Mouse (Mus musculus): ENCODE measurements around the gene Gm21118. TPM values are rescaled to one million over a fixed set of nuclear protein-coding genes. Genes with fewer than 3 reads are reported as not detected.
"Not testable (repeated sequence)": the region's sequence is repeated elsewhere in the genome, so short reads cannot be mapped to it uniquely, and the experiment has no call there.

Gm21118 gene
- not detected in 2 replicates for polyA plus RNA-seq (2014; fragmentation: Nextera tagmentation; extraction: Ambion mirVana)

DNA sequence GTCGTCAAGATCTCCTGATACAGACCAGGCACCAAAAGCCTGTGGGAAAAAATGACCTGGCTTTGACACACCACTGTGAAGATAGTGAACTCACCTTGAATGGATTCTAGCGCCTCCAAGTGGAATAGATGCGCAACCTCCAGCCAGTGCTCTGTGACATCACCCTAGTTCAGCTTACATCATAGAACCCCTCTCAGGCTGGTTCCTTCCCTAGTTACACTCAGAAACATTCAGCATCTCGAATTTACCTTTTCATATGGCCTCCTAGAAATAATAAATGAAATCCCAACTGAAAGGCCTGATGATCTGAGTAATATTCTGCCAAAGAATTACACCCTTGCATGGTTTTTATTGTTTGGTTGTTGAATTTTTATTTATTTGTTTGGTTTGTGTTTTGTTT, at the start of gene Gm21118:
Gm21118 (minus strand) TSS at position 101 of the 400 bp plus-strand sequence.
- not testable (repeated sequence) for H3K4me1 ChIP-seq (replicated peaks; ENCODE audit: control insufficient read depth, insufficient read depth, low read length); H3K9me3 ChIP-seq (ENCODE audit: control insufficient read depth, low read length); H3K27me3 ChIP-seq (replicated peaks; ENCODE audit: control insufficient read depth, insufficient read depth, low read length); H3K36me3 ChIP-seq (ENCODE audit: control insufficient read depth, insufficient read depth, low read length); H3K9ac ChIP-seq (ENCODE audit: low read length); H3K4me3 ChIP-seq (ENCODE audit: low read depth, low read length); H3K27ac ChIP-seq (ENCODE audit: low read depth); ATAC-seq (replicated peaks; ENCODE audit: low FRiP score, low TSS enrichment, low read depth); H3K4me2 ChIP-seq (ENCODE audit: low read length); DNase-seq (ENCODE audit: low spot score)
- WGBS, result no CpG with 5 or more reads among the region's 4 CpGs

DNA sequence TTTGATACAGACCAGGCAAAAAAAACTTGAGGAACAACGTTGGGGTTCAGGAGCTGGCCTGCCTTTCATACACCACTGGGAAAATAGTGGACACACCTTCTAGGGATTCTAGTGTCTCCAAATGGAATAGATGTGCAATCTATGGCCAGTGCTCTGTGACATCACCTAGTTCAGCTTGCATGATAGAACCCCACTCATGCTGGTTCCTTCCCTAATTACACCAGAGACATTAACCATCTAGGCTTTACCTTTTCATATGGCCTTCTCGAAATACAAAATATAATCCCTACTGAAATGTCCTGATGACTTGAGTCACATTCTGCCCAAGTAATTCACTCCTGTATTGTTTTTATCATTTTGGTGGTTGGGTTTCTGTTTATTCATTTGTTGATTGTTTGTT, 29.7 kb upstream of the Gm21118 start, which contains the start of the genes Gm29423 and Gm29644:
Gm29423 (minus strand) TSS at position 101 of the 400 bp plus-strand sequence.
Gm29644 (minus strand) TSS at position 157 of the 400 bp plus-strand sequence.
- not testable (repeated sequence) for H3K27ac ChIP-seq (ENCODE audit: low read depth); H3K36me3 ChIP-seq (ENCODE audit: control insufficient read depth, insufficient read depth, low read length); ATAC-seq (replicated peaks; ENCODE audit: low FRiP score, low TSS enrichment, low read depth); H3K27me3 ChIP-seq (replicated peaks; ENCODE audit: control insufficient read depth, insufficient read depth, low read length); H3K9ac ChIP-seq (ENCODE audit: low read length); H3K4me1 ChIP-seq (replicated peaks; ENCODE audit: control insufficient read depth, insufficient read depth, low read length); DNase-seq (ENCODE audit: low spot score); H3K4me3 ChIP-seq (ENCODE audit: low read depth, low read length); H3K9me3 ChIP-seq (ENCODE audit: control insufficient read depth, low read length); H3K4me2 ChIP-seq (ENCODE audit: low read length)
- WGBS, result no CpG with 5 or more reads among the region's 2 CpGs

Other genes starting within 250 kb of the Gm21118 start
- gene Gm29423, start 29.6 kb upstream of the Gm21118 start, polyA plus RNA-seq (2014; fragmentation: Nextera tagmentation; extraction: Ambion mirVana), result not detected in 2 replicates
- gene Gm29644, start 29.7 kb upstream of the Gm21118 start, polyA plus RNA-seq (2014; fragmentation: Nextera tagmentation; extraction: Ambion mirVana), result not detected in 2 replicates
- not detected in 2 replicates for gene Gm20888, start 168.2 kb upstream of the Gm21118 start, polyA plus RNA-seq (2014; fragmentation: Nextera tagmentation; extraction: Ambion mirVana)